Mouse (Mus musculus): ENCODE measurements at regions not wholly inside any gene's neighbourhood (a gene's known extent, or its start where the extent isn't known, plus 50 kb on each side); places are given as distances from the start of the nearest gene placed in this dataset.

DNA sequence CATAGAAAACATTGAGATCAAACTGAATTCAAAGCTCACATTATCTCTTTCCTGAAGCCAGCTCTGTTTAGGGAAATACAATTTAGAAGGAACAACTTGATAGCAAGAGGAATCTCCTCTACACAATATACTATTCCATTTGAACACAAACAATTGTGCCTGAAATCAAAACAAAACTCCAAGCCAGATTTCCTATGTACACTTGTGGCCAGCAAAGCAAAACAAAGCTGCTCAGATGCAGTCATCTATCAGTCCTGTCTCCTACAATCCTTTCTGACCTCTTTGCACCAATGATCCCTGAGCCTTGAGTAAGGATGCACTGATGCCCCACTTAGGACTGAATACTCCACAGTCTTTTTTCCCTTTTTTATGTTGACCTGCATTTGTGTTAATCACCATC, 920.2 kb downstream of the Pcdh17 start:
- ATAC-seq (peak; percentile 57), DNase-seq (ENCODE audit: low spot score) (peak; percentile 20)
- TF ChIP-seq EP300 (IDR thresholded peaks at IDR 0.05) (peak; percentile 85), CTCF (IDR thresholded peaks at IDR 0.05) (no peak)
- H3K9me3 ChIP-seq (ENCODE audit: low read length) = no peaks in the 10 kb centered on the region
- H3K27ac ChIP-seq (ENCODE audit: low read length) = no peak overlapping the region
- H3K4me1 ChIP-seq (ENCODE audit: insufficient read depth, low read depth, low read length) = no peaks in the 10 kb centered on the region
- no peak overlapping the region for H3K4me3 ChIP-seq (ENCODE audit: low read depth, low read length)
- H3K4me2 ChIP-seq (replicated peaks; ENCODE audit: low read depth, low read length) = no peak overlapping the region
- H3K27me3 ChIP-seq (replicated peaks; ENCODE audit: insufficient read depth, low read length) = no peaks in the 10 kb centered on the region
- no peak overlapping the region for H3K9ac ChIP-seq (replicated peaks; ENCODE audit: low read depth)
- H3K36me3 ChIP-seq (ENCODE audit: insufficient read depth, low read length) = no peaks in the 10 kb centered on the region

DNA sequence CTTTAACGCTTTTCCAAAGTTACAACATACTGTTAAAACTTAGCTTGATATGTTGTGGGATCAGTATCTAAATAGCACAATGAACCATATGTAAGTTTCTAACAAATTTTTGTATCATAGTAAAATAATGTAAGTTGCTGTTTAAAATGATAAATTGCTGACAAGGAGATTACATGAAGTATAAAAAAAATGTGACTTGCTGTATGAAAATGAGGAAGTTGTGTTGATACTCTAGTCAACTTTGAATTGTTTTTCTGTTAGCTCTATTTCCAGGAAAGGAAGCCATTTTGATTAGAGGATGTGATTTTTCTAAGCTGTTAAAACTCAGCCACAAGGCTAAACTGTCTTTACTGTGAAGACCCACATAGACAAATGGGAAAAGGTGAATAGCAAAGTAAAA, 929.9 kb downstream of the Pcdh17 start:
- Histone ChIP-seq H3K36me3 (ENCODE audit: insufficient read depth, low read length) (no peaks in the 10 kb centered on the region), H3K9me3 (ENCODE audit: low read length) (no peaks in the 10 kb centered on the region), H3K4me2 (replicated peaks; ENCODE audit: low read depth, low read length) (no peak overlapping the region), H3K4me3 (ENCODE audit: low read depth, low read length) (no peak overlapping the region), H3K4me1 (ENCODE audit: insufficient read depth, low read depth, low read length) (no peaks in the 10 kb centered on the region), H3K9ac (replicated peaks; ENCODE audit: low read depth) (no peak overlapping the region), H3K27me3 (replicated peaks; ENCODE audit: insufficient read depth, low read length) (no peaks in the 10 kb centered on the region), H3K27ac (ENCODE audit: low read length) (no peak overlapping the region)
- WGBS = 89% methylated on average over 1 of the region's 1 CpGs
- DNase-seq (ENCODE audit: low spot score) (no peak), ATAC-seq (no peak)
- no peak for TF ChIP-seq EP300 (IDR thresholded peaks at IDR 0.05)

DNA sequence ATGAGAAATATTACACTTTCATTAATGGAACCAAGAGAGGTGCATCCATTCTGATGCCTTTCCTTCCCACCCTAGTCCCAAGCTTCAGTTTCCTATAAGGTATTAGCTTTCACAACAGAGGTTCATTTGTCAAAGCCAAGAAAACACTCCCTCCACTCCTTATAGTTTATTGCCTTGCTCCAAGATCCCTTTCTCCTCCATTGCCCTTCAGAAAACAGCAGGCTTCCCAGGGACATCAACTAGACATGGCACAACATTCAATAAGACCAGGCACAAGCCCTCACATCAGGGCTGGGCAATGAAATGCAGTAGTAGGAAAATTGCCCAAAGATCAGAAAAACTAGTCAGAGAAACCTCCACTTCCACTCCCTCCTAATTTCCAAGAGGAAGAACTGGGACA, 960.3 kb downstream of the Pcdh17 start:
- Histone ChIP-seq H3K27ac (ENCODE audit: low read length) (no peak overlapping the region), H3K4me3 (ENCODE audit: low read depth, low read length) (no peak overlapping the region), H3K36me3 (ENCODE audit: insufficient read depth, low read length) (no peaks in the 10 kb centered on the region), H3K9me3 (ENCODE audit: low read length) (no peaks in the 10 kb centered on the region), H3K4me2 (replicated peaks; ENCODE audit: low read depth, low read length) (no peak overlapping the region), H3K27me3 (replicated peaks; ENCODE audit: insufficient read depth, low read length) (no peaks in the 10 kb centered on the region), H3K4me1 (ENCODE audit: insufficient read depth, low read depth, low read length) (no peaks in the 10 kb centered on the region), H3K9ac (replicated peaks; ENCODE audit: low read depth) (no peak overlapping the region)
- ATAC-seq (no peak), DNase-seq (ENCODE audit: low spot score) (no peak)
- no peak for TF ChIP-seq CTCF (IDR thresholded peaks at IDR 0.05)
- TF ChIP-seq EP300 (IDR thresholded peaks at IDR 0.05) = no peak
